Mouse (Mus musculus) left cerebral cortex, adult 11 months (tissue): ENCODE data around the gene Adamts6.

ENCODE experiments used
- DNase-seq: peaks from one replicate; pipeline ENCODE4 v3.0.0; 2022; ENCODE audit warnings: low spot score

Gene Adamts6

GRCm38 (mm10) chr13:104516766-104517364, 229.2 kb downstream of the Adamts6 start:
- DNase-seq, result no peak

GRCm38 (mm10) chr13:104517638-104518311, 230.1 kb downstream of the Adamts6 start:
- no peak for DNase-seq

GRCm38 (mm10) chr13:104518312-104519005, 230.8 kb downstream of the Adamts6 start:
- peak; percentile 86 for DNase-seq

GRCm38 (mm10) chr13:104519006-104519695, 231.5 kb downstream of the Adamts6 start:
- peak; percentile 7 for DNase-seq

- DNase-seq, result no peak
These were observed 232.3 kb downstream of the Adamts6 start for GRCm38 (mm10) chr13:104519981-104520380.

- no peak for DNase-seq
These were observed 232.8 kb downstream of the Adamts6 start for GRCm38 (mm10) chr13:104520461-104520860.

- DNase-seq, result no peak
These were observed 233.9 kb downstream of the Adamts6 start for GRCm38 (mm10) chr13:104521532-104521931.

GRCm38 (mm10) chr13:104525656-104526055, 238.0 kb downstream of the Adamts6 start:
- no peak for DNase-seq

- no peak for DNase-seq
These were observed 241.6 kb downstream of the Adamts6 start for GRCm38 (mm10) chr13:104529238-104529637.

- no peak for DNase-seq
These were observed 244.2 kb downstream of the Adamts6 start for GRCm38 (mm10) chr13:104531841-104532240.

GRCm38 (mm10) chr13:104532723-104533122, 245.1 kb downstream of the Adamts6 start:
- no peak for DNase-seq

GRCm38 (mm10) chr13:104533806-104534495, 246.3 kb downstream of the Adamts6 start:
- DNase-seq, result no peak

- no peak for DNase-seq
These were observed 253.3 kb downstream of the Adamts6 start for GRCm38 (mm10) chr13:104540861-104541398.

- no peak for DNase-seq
These were observed 254.6 kb downstream of the Adamts6 start for GRCm38 (mm10) chr13:104542123-104542758.

GRCm38 (mm10) chr13:104542759-104543141, 255.1 kb downstream of the Adamts6 start:
- DNase-seq, result no peak
